Mouse (Mus musculus) hindbrain, embryonic 16.5 days (tissue): Measurements from ENCODE around the gene Pla2g2f. TPM values are rescaled to one million over a fixed set of nuclear protein-coding genes. Genes with fewer than 3 reads are reported as not detected.

Source experiments
- ATAC-seq: fragments of 200-750 bp; cut with Nextera tagmentation; 2 replicates; pipeline ENCODE4 v1.8.0; 2017; ENCODE audit warnings: moderate TSS enrichment, moderate library complexity
- H3K27ac ChIP-seq: fragments of 300-500 bp; sonication (generic); 2 replicates; pipeline ENCODE4 v1.5.1; 2014; ENCODE audit warnings: low read depth, mild to moderate bottlenecking, control low read depth, low read length, moderate library complexity
- H3K27me3 ChIP-seq: fragments of 300-500 bp; sonication (generic); replicated peaks from 2 replicates; pipeline ENCODE4 v1.6.1; 2014; ENCODE audit warnings: low read length; ENCODE audit not compliant: control insufficient read depth, insufficient read depth
- H3K36me3 ChIP-seq: fragments of 300-500 bp; sonication (generic); 2 replicates; pipeline ENCODE4 v1.6.1; 2014; ENCODE audit warnings: mild to moderate bottlenecking, low read length, moderate library complexity, mixed read lengths; ENCODE audit not compliant: control insufficient read depth, insufficient read depth
- H3K4me1 ChIP-seq: fragments of 300-500 bp; sonication (generic); 2 replicates; pipeline ENCODE4 v1.6.1; 2014; ENCODE audit warnings: low read depth, low read length; ENCODE audit not compliant: control insufficient read depth, insufficient read depth
- H3K4me2 ChIP-seq: fragments of 300-500 bp; sonication (generic); 2 replicates; pipeline ENCODE4 v1.6.1; 2014; ENCODE audit warnings: mild to moderate bottlenecking, low read length, control low read depth, moderate library complexity
- H3K4me3 ChIP-seq: fragments of 300-500 bp; sonication (generic); 2 replicates; pipeline ENCODE4 v1.5.1; 2014; ENCODE audit warnings: mild to moderate bottlenecking, low read length, control low read depth, moderate library complexity
- H3K9ac ChIP-seq: fragments of 300-500 bp; sonication (generic); 2 replicates; pipeline ENCODE4 v1.6.1; 2014; ENCODE audit warnings: low read depth, mild to moderate bottlenecking, control low read depth, low read length, moderate library complexity
- H3K9me3 ChIP-seq: fragments of 300-500 bp; sonication (generic); 2 replicates; pipeline ENCODE4 v1.6.1; 2014; ENCODE audit warnings: mild to moderate bottlenecking, low read length, moderate library complexity; ENCODE audit not compliant: control insufficient read depth
- WGBS: fragments of 180-500 bp; shearing (Covaris S2); extraction: QIAGEN DNeasy Blood & Tissue Kit; methylation state at CpG from one replicate; pipeline ENCODE4 v1.1.7; 2014; 5-methylcytosine and 5-hydroxymethylcytosine counted together
- polyA plus RNA-seq: library from polyadenylated mRNA; unstranded; fragments of >200 nt; fragmentation: Nextera tagmentation; extraction: Ambion mirVana; gene quantifications from 2 replicates; pipeline ENCODE4 v1.2.1, GENCODE M21; 2015

Pla2g2f gene
- polyA plus RNA-seq, 1 experiment from 2014 or later, result 0.06 TPM

DNA sequence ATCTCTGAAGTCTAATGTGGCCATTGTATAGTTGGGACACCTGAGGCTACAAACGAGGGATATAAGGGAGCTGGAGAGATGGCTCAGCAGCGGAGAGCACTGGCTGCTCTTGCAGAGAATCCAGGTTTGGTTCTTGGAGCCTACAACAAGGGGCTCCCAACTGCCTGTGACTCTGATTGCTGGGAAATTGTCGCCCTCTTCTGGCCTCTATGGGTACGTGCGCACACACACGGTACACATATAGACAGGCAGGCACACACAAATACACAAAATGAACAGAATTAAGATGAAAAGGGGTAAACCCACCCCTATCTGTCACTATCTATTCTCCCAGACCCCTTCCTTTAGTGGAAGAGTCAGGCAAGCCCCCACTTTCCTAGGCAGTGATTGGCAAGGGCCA is 4.8 kb downstream of the Pla2g2f start:
- no peak for ATAC-seq
- Histone ChIP-seq H3K4me1 (peaks cover 5% of the 10 kb centered on the region; the same call in 1 of the 2 replicates), H3K9ac (no peak overlapping the region), H3K4me3 (no peak overlapping the region), H3K27me3 (no peaks in the 10 kb centered on the region; the same call in 1 of the 2 replicates), H3K9me3 (no peaks in the 10 kb centered on the region), H3K27ac (no peak overlapping the region), H3K4me2 (no peak overlapping the region), H3K36me3 (no peaks in the 10 kb centered on the region)
- 89% methylated on average over 6 of the region's 6 CpGs for WGBS

DNA sequence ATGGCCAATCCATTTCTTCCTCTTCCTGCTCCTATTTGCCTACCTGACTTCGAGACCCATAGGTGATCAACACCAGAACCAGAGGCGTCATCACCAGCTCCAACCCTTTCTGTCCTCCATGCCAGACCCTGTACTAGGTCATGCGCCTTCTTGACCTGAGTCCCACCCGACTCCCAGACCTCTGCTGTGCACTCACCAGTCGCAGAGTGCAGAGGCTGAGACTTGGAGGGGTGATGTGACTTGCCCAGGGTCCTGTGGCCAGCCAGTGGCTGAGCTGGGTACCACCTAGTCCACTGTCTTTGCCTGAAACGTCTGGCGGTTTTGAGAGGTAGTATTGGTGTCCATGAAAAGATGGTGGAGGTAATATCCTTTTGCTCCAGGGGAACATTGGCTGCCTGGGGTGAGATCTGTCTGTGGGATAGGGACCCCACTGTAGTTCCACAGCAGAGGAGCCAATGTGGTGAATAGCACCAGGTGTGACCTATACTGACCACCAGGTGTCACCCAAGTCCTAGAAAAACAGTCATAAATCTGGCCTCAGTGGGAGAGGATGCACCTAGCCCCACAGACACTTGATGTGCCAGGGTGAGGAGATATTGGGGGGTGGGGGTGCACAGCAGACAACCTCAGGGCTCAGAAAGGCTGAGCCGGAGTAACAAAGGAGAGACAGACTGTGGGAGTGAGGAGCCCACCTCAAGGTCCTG is 8.9 kb downstream of the Pla2g2f start:
- Histone ChIP-seq H3K9ac (no peak overlapping the region), H3K4me3 (no peak overlapping the region), H3K27ac (no peak overlapping the region), H3K27me3 (no peaks in the 10 kb centered on the region), H3K9me3 (no peaks in the 10 kb centered on the region), H3K36me3 (no peaks in the 10 kb centered on the region), H3K4me1 (peaks cover 5% of the 10 kb centered on the region; the same call in 1 of the 2 replicates), H3K4me2 (no peak overlapping the region)
- ATAC-seq, result peak; percentile 73
- 61% methylated on average over 8 of the region's 8 CpGs for WGBS

DNA sequence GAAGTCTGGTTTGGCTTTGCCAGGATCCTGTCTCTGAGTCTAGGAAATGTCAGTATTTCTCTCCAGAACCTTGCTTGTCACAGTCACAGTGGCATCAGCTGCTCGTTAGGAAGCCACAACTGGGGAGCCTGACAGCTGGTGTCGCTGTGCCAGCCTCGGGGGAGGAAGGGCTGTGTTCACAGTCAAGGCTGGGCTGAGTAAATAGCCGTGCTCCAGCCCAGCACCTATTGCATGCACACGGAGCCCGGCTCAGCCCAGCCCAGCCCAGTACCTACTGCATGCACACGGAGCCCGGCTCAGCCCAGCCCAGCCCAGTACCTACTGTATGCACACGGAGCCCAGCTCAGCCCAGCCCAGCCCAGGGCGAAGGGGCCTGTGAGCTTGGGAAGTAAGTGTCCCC is 9.6 kb downstream of the Pla2g2f start:
- H3K9ac ChIP-seq, result no peak overlapping the region; the same call in 1 of the 2 replicates
- H3K9me3 ChIP-seq, result no peaks in the 10 kb centered on the region
- no peaks in the 10 kb centered on the region for H3K27me3 ChIP-seq
- ATAC-seq, result peak; percentile 34; the same call in 1 of the 2 replicates
- H3K27ac ChIP-seq, result no peak overlapping the region
- no peak overlapping the region for H3K4me2 ChIP-seq
- no peaks in the 10 kb centered on the region for H3K36me3 ChIP-seq
- WGBS, result 42% methylated on average over 9 of the region's 10 CpGs
- H3K4me3 ChIP-seq, result no peak overlapping the region
- H3K4me1 ChIP-seq, result peaks cover 5% of the 10 kb centered on the region; the same call in 1 of the 2 replicates

DNA sequence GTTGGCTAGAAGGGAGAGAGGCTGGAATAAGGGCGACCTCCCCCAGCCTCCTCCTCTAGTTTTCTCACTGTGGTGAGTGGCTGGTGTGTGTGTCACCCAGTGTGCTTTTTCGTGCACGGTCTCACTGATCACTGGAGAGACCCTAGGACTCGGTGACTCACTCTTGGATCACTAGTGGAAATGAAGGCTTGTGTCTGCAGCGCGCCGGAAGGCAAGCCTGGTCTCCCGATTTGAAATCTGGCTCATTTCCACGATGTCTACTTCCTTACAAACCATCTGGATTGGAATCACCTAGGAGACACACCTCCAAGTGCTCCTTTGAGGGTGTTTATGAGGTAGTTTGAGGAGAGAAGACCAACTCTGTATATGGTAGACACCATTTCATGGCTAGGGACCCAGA is 10.6 kb downstream of the Pla2g2f start:
- no peaks in the 10 kb centered on the region for H3K27me3 ChIP-seq
- H3K4me3 ChIP-seq, result no peak overlapping the region
- no peak overlapping the region for H3K27ac ChIP-seq
- ATAC-seq, result no peak
- H3K9ac ChIP-seq, result no peak overlapping the region
- no peak overlapping the region for H3K4me2 ChIP-seq
- no peaks in the 10 kb centered on the region for H3K9me3 ChIP-seq
- H3K36me3 ChIP-seq, result no peaks in the 10 kb centered on the region
- H3K4me1 ChIP-seq, result peaks cover 5% of the 10 kb centered on the region; the same call in 1 of the 2 replicates
- WGBS, result 87% methylated on average over 9 of the region's 9 CpGs

DNA sequence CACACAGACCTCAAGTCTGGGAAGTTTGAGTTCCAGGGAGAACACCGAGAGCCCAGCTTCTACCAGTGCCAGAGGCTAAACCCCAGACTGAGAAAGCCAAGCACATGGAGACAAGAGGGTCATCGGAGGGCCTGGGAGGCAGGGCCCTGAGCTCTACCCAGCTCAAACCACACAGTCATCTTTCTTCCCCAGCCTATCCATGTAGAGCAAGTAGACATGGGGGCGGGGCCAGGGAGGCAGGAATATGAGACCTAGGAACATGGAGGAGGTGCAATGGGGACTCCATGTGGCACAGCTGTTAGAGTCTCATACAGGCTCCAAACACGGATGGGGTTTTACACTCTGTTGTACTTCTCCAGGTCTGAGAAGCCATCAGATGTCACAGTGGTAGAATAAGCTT is 11.5 kb downstream of the Pla2g2f start:
- no peak overlapping the region for H3K9ac ChIP-seq
- no peaks in the 10 kb centered on the region for H3K27me3 ChIP-seq
- H3K36me3 ChIP-seq, result no peaks in the 10 kb centered on the region
- no peak overlapping the region for H3K4me3 ChIP-seq
- H3K4me2 ChIP-seq, result no peak overlapping the region
- no peak for ATAC-seq
- WGBS, result 71% methylated on average over 4 of the region's 4 CpGs
- peaks cover 5% of the 10 kb centered on the region; the same call in 1 of the 2 replicates for H3K4me1 ChIP-seq
- no peak overlapping the region for H3K27ac ChIP-seq
- no peaks in the 10 kb centered on the region for H3K9me3 ChIP-seq

DNA sequence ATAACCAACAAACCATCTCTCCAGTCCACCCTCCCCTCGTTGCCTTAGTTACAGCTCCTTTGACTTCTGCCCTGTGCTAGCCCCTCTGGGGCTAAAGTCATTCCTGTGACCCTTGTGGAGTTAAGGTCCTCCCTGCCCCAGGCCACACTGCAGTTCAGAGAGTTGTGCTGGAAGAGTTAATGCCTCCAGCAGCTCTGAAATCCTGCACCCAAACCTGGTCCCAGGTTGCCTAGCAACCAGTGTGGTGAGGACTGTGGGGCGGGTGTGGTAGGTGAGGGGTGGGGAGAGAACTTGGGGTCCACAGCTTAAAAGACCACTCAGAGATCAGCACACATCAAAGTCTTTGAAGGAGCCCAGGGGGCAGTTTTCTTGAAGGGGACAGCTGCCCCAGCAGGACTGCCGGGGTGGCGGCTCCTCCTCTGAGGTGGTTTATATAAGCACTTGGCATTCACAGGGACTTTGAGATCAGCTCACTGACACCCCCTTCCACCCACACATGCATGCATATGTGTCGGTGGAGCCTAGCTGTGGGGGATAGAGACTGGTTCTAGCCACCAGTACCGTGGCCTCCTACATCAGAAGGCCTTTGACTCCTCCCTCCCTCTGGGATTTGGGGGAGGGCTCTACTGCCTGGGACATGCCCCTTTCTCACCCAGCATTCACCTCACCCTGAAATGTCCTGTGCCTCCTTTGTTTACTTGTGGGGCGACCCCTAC is 18.1 kb downstream of the Pla2g2f start:
- no peaks in the 10 kb centered on the region for H3K36me3 ChIP-seq
- no peak overlapping the region for H3K4me3 ChIP-seq
- H3K9me3 ChIP-seq, result no peaks in the 10 kb centered on the region
- H3K4me1 ChIP-seq, result peaks cover 4% of the 10 kb centered on the region
- 19% methylated on average over 7 of the region's 7 CpGs for WGBS
- no peak overlapping the region for H3K9ac ChIP-seq
- no peak overlapping the region for H3K27ac ChIP-seq
- H3K27me3 ChIP-seq, result no peaks in the 10 kb centered on the region
- ATAC-seq, result no peak
- no peak overlapping the region for H3K4me2 ChIP-seq

DNA sequence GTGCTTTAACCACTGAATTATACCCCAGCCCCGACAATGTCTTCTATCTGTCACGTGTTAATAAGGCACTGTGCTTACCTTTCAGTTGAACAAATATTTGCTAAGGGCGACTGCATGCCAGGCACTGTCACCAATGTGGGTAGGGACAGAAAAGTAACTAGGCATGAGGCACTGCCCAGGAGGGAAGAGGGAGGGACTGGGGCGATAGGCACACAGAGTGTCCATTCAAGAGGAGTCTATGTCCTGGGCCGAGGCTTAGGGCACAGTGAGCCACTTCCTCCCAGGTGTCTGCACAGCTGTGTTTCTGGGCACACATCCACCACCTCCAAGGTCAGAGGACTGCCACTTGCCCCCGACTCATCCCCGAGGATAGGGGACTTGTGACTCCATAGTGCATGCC is 20.4 kb downstream of the Pla2g2f start, which contains the start of gene Ubxn10:
Gene Ubxn10 (minus strand): TSS at position 137 of the 400 bp plus-strand sequence.
- no peaks in the 10 kb centered on the region for H3K9me3 ChIP-seq
- H3K4me2 ChIP-seq, result no peak within 1 kb of the TSS
- 75% methylated on average over 7 of the region's 7 CpGs for WGBS
- H3K4me3 ChIP-seq, result no peak within 1 kb of the TSS
- no peaks in the 10 kb centered on the region for H3K36me3 ChIP-seq
- ATAC-seq, result no peak
- H3K27me3 ChIP-seq, result no peaks in the 10 kb centered on the region
- H3K4me1 ChIP-seq, result peaks cover 4% of the 10 kb centered on the region
- H3K27ac ChIP-seq, result no peak within 1 kb of the TSS
- peak within 1 kb of the TSS; percentile 20; the same call in 1 of the 2 replicates for H3K9ac ChIP-seq

DNA sequence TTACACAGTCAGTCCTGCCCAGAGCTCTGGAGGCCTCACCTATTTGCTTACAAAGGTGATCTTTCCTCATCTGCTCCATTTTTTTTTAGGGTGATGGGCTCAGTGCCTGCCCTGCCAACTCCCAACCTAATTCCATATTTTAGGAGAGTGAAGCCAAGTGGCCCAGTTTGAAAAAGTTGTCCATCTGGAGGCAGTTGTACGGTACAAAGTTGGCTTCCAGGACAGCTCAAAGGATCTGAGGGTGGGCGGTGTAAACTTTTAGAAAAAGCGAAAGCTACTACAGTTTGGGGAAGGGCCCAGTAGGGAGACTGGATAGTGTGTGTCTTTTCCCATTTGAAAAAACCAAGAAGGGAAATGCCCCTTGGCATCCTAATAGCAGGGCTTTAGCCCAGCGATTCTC is 22.6 kb downstream of the Pla2g2f start:
- 92% methylated on average over 4 of the region's 4 CpGs for WGBS
- no peak overlapping the region for H3K27ac ChIP-seq
- no peaks in the 10 kb centered on the region for H3K36me3 ChIP-seq
- no peaks in the 10 kb centered on the region for H3K27me3 ChIP-seq
- no peak overlapping the region for H3K4me2 ChIP-seq
- ATAC-seq, result no peak
- H3K4me1 ChIP-seq, result peaks cover 4% of the 10 kb centered on the region
- H3K9me3 ChIP-seq, result no peaks in the 10 kb centered on the region
- H3K9ac ChIP-seq, result no peak overlapping the region
- no peak overlapping the region for H3K4me3 ChIP-seq

DNA sequence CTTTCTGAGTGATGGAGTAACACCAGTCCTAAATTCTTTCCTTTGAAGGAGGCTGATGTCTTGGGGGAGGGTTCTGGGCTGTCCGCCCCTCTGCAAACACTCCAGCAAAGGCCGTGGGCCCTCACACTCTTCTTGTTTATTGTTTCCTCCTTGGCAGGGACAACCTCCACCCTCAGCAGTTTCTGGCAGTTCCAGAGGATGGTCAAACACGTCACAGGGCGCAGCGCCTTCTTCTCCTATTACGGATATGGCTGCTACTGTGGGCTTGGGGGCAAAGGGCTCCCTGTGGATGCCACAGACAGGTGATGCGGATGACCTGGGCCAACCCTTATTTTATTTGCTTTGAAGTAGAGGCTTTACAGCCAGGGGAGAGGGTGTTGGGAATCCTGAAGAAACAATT is 23.3 kb downstream of the Pla2g2f start:
- Histone ChIP-seq H3K4me2 (no peak overlapping the region), H3K9ac (no peak overlapping the region), H3K27ac (no peak overlapping the region), H3K36me3 (no peaks in the 10 kb centered on the region), H3K27me3 (no peaks in the 10 kb centered on the region), H3K4me1 (peaks cover 2% of the 10 kb centered on the region), H3K4me3 (no peak overlapping the region), H3K9me3 (no peaks in the 10 kb centered on the region)
- ATAC-seq, result no peak
- 79% methylated on average over 7 of the region's 7 CpGs for WGBS
